Mouse (Mus musculus) lung, postnatal 0 days (tissue): Measurements from ENCODE around the gene Shb.

Source experiments
- CTCF ChIP-seq: IDR thresholded peaks from 2 replicates; pipeline ENCODE4 v1.5.1; 2016; ENCODE audit warnings: antibody characterized with exemption, mild to moderate bottlenecking
- EP300 ChIP-seq: IDR thresholded peaks from 2 replicates; pipeline ENCODE4 v1.6.1; 2016; ENCODE audit warnings: antibody characterized with exemption, mild to moderate bottlenecking, control low read depth

GRCm38 (mm10) chr4:45421519-45422260 is 110.6 kb downstream of the Shb start:
- TF ChIP-seq CTCF = no peak
- TF ChIP-seq EP300 = no peak
